Mouse (Mus musculus): Measurements from ENCODE around the gene Erich2.

DNA sequence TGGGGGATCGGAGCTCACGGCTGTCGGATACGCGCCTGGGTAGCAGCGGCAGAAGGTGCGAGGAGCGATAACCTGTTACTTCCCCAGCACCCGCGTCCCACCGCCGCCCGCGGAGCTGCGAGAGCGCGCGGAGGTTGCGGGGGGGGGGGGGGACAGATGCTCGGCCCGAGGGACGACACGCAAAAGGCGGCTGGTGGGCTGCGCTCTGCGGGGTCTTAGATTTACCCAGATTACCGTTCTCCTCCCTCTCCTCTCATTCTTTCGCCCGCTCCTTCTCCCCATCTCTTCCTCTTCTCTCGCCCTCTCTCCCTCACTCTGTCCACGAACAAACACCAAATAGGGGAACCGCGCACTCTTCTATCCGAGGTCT lies 54.0 kb downstream of the Erich2 start:
- TF ChIP-seq CTCF (IDR thresholded peaks at IDR 0.05; ENCODE audit: borderline replicate concordance, control insufficient read depth, extremely low read depth, insufficient read depth, low read length, poor library complexity) (no peak), POLR2A (IDR thresholded peaks at IDR 0.05; ENCODE audit: control insufficient read depth, extremely low read depth, insufficient read depth, low read length, poor library complexity) (no peak)

All from thymus, adult 2 months (tissue).